Mouse (Mus musculus) heart, postnatal 4 days (tissue): Measurements from ENCODE around the gene Idh2. TPM values are rescaled to one million over a fixed set of nuclear protein-coding genes. Genes with fewer than 3 reads are reported as not detected.

ENCODE experiments used
- DNase-seq: peaks from one replicate; pipeline ENCODE4 v3.0.0; 2021
- total RNA-seq, 2 experiments: library from RNA; stranded (reverse); gene quantifications; 2 replicates each; pipeline ENCODE4 v1.2.3; 2021

Idh2 gene
- total RNA-seq, 2 experiments from 2014 or later = 1,640 to 1,742 TPM

GRCm38 (mm10) chr7:80084484-80084931, 30.7 kb downstream of the Idh2 start:
- peak; percentile 80 for DNase-seq

DNA sequence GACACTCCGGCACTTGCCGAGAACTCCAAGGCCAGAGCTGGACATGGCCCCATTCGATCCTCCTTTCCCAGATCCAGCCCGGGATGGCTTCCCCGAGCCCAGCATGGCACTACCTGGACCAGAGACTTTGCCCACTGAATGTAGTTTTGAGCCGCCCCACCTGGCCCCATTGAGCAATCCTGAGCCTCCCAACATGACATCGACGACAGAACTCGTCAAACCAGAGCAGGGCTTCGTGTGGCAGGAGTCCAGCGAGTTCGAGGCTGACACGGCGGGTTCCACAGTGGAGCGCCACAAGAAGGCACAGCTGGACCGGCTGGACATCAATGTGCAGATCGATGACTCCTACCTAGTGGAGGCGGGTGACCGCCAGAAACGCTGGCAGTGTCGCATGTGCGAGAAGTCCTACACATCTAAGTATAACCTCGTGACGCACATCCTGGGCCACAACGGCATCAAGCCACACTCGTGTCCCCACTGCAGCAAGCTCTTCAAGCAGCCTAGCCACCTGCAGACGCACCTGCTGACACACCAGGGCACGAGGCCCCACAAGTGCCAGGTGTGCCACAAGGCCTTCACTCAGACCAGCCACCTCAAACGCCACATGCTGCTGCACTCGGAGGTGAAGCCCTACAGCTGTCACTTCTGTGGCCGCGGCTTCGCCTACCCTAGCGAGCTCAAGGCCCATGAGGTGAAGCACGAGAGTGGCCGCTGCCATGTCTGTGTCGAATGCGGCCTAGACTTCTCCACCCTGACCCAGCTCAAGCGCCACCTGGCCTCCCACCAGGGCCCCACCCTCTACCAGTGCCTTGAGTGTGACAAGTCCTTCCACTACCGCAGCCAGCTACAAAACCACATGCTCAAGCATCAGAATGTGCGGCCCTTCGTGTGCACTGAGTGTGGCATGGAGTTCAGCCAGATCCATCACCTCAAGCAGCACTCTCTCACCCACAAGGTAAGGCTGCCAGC, 33.3 kb downstream of the Idh2 start:
- no peak for DNase-seq

- peak; percentile 92 for DNase-seq
Measured at GRCm38 (mm10) chr7:80078792-80079301, 36.3 kb downstream of the Idh2 start.

DNA sequence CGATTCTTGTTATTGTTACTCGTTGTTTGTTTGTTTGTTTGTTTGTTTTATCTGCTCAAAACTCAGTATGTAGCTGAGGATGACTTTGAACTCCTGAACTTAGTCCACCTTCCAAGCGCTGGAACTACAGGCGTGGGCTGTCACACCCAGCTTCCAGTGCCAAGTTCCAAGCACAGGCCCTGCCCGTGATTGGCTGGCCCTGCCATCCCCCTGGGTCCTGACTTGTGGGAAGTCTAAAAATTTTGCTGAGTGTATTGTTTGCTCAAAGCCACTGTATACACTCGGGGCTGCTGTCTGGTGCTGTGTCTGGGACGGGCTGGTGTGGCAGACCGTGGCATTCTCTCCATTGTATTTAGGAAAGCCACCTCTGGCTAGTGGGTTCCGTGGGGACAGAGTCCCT, 37.4 kb downstream of the Idh2 start:
- DNase-seq = no peak

DNA sequence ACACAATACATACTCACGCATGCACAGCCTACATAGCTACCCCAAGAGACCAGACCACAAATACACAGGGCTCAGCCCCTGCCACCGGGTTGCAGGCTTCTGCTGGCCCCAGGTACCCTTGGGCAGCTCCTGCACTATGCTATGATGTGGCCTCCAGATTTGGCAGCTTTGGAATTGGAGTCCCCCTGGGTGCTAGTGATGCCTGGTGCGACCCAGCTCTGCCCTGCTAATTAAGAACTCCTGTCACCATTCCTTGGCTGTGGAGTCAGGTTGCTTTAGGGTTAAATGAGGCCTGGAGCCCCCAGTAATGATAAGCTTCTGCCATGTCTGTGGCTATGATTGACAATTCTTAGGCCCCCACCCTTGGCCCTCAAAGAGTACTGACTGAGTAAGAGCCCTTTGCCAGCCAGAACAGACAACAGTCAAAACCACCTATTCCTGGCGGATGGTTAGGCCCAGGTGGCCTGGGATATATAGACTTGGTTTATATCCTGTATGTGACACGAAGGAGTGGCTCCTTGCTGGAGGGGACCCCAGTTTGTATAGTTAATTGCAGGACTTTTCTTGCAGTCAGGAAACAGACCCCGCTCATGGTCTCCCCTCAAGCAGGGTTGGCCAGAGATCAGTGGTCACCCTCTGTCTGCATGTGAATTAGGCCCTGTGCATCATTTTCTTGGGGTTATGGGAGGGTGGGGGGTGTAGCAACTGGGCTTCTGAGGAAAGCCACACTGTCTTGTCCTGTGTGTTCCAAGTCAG, 38.1 kb downstream of the Idh2 start:
- DNase-seq = no peak

DNA sequence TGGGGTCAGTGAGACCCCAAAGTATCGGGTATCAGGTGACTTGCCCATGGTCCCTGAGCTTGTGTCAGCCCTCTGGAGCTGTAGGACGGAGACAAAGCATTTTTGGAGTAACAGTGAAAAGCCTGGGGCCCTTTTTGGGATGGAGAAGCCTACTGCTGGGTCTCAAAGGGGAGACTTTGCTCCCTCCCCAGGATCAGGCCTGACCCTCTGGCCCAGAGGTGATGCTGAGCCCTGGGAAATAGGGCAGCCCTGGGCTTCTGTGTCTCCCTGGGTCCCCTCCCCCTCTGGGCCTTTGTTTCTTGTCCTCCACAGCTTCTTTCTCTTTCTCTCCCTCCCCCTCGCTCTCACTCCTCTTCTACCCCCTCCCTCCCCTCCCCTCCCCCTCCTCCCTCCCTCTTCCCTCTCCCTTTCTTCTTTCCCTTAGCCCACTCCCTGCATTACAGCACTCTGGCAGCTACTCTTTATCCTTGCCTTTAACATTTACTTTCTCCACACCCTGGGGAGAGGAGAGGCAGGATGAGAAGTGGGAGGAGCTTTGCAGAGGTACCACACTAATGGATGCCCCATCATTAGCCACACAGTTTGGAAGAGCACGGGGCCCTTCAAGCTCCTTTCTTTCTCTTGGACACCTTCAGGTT, 39.1 kb downstream of the Idh2 start:
- DNase-seq = no peak

DNA sequence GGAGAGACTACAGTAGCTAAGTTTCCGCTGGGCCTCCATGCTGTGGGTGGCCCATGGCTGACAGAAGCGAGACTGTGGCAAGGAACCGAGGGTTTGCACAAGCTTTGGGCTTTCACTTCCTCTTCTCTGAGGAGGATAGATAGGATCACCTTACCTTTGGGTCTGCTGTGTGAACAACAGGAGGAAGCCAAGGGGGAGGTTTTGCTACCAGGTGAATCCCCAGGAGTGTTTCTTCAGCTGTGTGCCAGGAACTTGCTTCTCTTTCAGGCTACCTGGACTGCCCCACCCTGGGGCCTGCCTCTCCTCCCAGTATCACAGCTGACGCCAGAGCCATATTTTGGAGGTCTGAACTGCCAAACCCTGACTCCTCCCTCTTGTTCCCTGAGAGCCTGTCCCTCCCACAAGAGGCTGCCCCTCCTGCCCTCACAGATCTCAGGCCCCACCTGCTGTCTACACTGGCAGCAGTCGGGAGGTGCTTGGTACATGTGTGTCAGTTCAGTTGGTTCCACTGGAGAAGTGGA, 40.2 kb downstream of the Idh2 start:
- peak; percentile 63 for DNase-seq

- no peak for DNase-seq
Measured at GRCm38 (mm10) chr7:80073506-80073905, 41.7 kb downstream of the Idh2 start.

DNA sequence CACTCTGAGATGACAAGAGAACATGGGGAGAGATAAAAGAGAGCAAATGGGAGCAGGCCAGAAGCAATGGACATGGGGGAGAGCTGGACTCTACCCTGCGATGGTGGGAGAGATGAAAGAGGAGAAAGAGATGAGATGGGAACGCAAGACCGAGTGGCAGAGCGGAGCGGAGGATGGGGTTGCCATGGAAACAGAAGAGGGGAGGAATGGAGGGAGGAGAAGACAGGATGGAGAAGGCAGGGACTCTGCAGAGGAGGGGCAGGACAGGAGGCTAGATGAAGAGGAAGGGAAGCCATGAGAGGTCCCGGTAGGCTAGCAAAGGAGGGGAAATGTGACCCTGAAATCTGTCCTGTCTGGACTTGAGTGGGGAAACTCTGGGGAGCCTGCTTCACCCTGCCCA, 42.9 kb downstream of the Idh2 start:
- DNase-seq = no peak

- no peak for DNase-seq
Measured at GRCm38 (mm10) chr7:80071209-80071608, 44.0 kb downstream of the Idh2 start.

DNA sequence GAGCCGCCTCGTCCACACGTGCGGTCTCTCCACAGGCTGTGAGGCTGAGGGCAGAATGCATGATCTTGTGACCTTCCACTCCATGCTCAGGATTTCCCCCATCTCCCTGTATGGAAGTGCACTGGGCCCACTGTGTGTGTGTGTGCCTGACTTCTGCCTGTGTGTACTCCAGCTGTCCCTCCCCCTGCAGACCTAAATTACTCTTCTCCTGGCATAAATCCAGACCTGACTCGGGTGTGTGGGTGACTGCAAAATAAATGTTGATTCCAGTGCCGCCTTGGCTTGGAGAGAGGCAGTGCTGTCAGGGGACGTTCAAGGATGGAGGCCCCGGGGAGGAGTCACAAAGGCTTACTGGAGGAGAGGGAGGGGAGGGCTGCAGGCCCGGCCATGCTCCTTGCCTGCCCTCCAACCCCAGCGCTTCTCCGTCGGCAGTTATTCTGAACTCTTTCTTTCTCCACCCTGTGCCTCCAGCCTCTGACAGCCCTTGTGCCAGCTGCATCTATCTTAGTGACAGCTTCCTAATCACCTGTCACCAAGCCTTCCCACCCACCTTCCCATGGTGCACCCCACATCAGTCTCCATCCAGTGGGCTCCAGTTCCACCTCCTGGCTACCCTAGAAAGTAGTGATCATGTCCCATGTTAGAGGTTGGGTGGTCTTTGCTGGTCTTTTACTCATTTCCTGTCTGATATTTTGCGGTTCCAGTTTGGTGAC, 45.4 kb downstream of the Idh2 start:
- DNase-seq = peak; percentile 58

DNA sequence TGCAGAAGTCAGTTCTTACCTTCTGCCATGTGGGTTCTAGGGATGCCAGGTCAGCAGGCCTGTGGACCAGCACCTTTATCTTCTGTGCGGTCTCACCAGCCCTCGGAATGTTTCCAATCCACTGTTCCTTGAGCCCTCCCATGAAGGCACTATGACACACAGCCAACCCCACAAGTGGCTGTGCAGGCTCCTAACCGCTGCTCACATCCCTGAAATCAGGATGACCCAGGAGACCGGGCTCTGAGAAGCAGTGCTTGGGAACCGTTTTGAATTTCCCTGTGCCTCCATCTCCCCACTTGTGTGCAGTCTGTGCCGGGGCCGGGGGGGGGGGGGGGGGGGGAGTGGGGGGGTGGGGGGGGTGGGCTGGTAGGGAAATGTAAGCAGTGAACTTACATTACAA, 46.9 kb downstream of the Idh2 start:
- DNase-seq = no peak

GRCm38 (mm10) chr7:80066675-80067455, 48.3 kb downstream of the Idh2 start:
- DNase-seq = no peak

GRCm38 (mm10) chr7:80065250-80065649, 49.9 kb downstream of the Idh2 start:
- DNase-seq = no peak

DNA sequence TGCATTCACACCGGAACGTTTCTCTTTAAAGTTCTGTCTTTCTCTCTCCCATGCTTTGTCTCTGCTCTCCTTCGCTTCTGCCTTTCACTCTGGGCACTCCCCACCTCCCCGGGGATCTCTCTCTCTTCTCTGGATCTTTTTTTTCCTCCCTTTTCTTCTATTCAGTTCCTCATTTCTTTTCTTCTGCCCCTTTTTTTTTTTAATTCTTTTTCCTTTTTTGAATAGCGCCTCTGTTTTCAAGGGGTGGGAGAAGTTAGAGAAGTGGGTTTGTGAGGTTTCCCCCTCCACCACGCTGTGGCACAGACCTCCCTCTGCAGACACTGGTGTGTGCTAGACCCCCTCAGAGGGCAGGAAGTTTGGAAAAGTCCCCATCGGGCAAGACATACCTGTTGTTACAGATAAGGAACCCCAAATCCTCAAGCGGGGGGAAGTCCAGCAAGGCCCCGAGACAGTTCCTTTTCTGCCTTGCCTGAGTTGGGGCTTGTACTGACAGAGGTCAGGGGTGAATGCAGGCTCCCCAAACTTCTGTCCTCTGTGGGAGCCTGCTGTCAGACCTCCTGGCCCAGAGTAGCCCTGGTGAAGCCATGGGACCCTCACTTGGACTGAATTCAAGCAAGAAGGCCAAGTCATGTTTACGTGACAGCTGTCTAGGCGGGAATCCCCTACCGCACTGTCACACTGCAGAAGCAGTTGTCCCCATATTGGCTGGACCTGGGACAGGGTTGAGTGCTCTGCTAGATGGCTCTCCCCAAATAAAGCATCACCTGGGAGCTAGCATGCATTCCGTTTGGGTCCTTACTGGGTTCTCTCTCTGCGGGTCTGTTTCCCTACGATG, 51.1 kb downstream of the Idh2 start:
- no peak for DNase-seq

DNA sequence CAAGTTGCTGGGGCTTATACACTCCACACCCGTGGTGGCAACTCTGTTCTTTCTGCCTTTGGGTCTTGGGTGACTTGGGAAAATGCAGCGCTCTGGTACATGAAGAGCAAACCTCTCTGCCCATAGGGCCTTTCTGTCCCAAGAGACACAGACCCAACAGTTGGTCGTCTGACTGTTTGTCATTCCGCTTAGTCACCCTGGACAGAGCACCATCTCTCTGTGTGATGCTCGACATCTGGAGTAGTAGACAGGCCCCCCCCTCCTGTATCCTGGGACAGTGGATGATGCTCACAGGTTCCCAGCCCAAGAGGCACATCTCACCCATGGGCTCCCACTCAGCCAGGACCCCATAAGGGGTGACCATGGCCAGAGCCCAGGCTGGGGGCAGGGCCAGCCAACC, 51.9 kb downstream of the Idh2 start:
- no peak for DNase-seq

- no peak for DNase-seq
Measured at GRCm38 (mm10) chr7:80062083-80062826, 52.9 kb downstream of the Idh2 start.

DNA sequence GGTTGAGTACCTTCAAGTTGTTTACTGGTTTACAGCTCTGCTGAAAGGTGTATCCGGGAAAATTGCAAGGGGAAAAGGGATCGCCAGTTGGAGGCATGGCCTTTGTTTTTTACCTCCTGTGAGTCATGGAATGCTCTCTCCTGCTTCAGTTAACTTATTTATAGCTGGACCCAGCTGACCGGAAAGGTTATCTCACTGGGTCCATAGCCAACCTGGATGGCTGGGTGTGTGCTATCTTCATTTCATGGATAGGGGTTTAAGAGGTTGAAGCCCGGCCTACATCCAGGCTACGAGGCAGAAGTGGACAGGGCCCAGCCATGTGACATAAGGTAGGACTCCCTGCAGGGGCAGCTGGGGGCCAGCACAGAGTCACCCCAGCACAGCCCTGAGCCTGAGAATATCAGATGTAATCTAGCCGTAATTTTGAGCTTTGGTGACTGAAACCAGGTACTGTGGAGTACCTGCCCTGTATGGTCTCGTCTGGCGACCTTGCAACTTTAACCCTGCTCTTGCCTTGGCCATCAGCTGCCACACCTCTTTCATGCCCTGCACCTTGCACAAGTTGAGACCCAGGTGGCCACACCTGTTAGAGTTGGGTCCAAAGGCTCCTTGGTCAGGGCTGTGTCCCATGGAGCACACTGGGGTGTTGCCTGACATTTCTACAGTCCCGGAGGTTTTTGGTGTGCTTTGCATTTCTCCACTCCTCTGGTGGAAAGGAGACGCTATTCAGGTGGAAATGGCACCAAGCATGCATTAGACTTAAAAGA, 55.0 kb downstream of the Idh2 start:
- DNase-seq = peak; percentile 72
